Mouse (Mus musculus): Measurements from ENCODE around the gene Rhoa. TPM values are rescaled to one million over a fixed set of nuclear protein-coding genes. Genes with fewer than 3 reads are reported as not detected.

The Rhoa gene
- polyA plus RNA-seq, 1 experiment from 2014 or later = 385 TPM

GRCm38 (mm10) chr9:108338886-108339781, 33.2 kb downstream of the Rhoa start, which contains the start of gene Gpx1:
Gene Gpx1 (plus strand): TSS chr9:108338903.
- under 1% methylated on average over 49 of the region's 49 CpGs for WGBS
- Histone ChIP-seq H3K4me3 (peak within 1 kb of the TSS; percentile 86), H3K27ac (peak within 1 kb of the TSS; percentile 94), H3K9me3 (no peaks in the 10 kb centered on the region), H3K27me3 (ENCODE audit: insufficient read depth, poor library complexity, severe bottlenecking) (no peaks in the 10 kb centered on the region), H3K4me1 (replicated peaks) (peaks cover 30% of the 10 kb centered on the region), H3K36me3 (peaks cover 44% of the 10 kb centered on the region)
- peak; percentile 92 for DNase-seq (ENCODE audit: low spot score)

GRCm38 (mm10) chr9:108339886-108340257, 33.9 kb downstream of the Rhoa start:
- Histone ChIP-seq H3K27ac (peak overlapping the region; percentile 94), H3K27me3 (ENCODE audit: insufficient read depth, poor library complexity, severe bottlenecking) (no peaks in the 10 kb centered on the region), H3K4me3 (peak overlapping the region; percentile 86), H3K9me3 (no peaks in the 10 kb centered on the region), H3K36me3 (peaks cover 37% of the 10 kb centered on the region), H3K4me1 (replicated peaks) (peaks cover 30% of the 10 kb centered on the region)
- no peak for DNase-seq (ENCODE audit: low spot score)
- 20% methylated on average over 20 of the region's 20 CpGs for WGBS

- peak overlapping the region; percentile 94 for H3K27ac ChIP-seq
- 66% methylated on average over 10 of the region's 10 CpGs for WGBS
- no peak for DNase-seq (ENCODE audit: low spot score)
Observed at GRCm38 (mm10) chr9:108340258-108341138, 34.6 kb downstream of the Rhoa start.

GRCm38 (mm10) chr9:108341139-108341475, 35.2 kb downstream of the Rhoa start:
- Histone ChIP-seq H3K4me3 (no peak overlapping the region), H3K27me3 (ENCODE audit: insufficient read depth, poor library complexity, severe bottlenecking) (no peaks in the 10 kb centered on the region), H3K9me3 (no peaks in the 10 kb centered on the region), H3K36me3 (peaks cover 25% of the 10 kb centered on the region), H3K27ac (0 out of 2 replicates have a peak overlapping the region, but pooled peaks have one; percentile 30), H3K4me1 (replicated peaks) (peaks cover 30% of the 10 kb centered on the region)
- no peak for DNase-seq (ENCODE audit: low spot score)
- 92% methylated on average over 5 of the region's 5 CpGs for WGBS

More at GRCm38 (mm10) chr9:108340258-108341138, 34.6 kb downstream of the Rhoa start:
- Histone ChIP-seq H3K4me3 (peak overlapping the region; percentile 86), H3K27me3 (ENCODE audit: insufficient read depth, poor library complexity, severe bottlenecking) (no peaks in the 10 kb centered on the region), H3K36me3 (peaks cover 31% of the 10 kb centered on the region), H3K9me3 (no peaks in the 10 kb centered on the region), H3K4me1 (replicated peaks) (peaks cover 30% of the 10 kb centered on the region)

- Histone ChIP-seq H3K36me3 (peaks cover 19% of the 10 kb centered on the region), H3K9me3 (no peaks in the 10 kb centered on the region)
- DNase-seq (ENCODE audit: low spot score) = no peak
Observed at GRCm38 (mm10) chr9:108341801-108342200, 35.9 kb downstream of the Rhoa start.

GRCm38 (mm10) chr9:108342301-108342831, 36.4 kb downstream of the Rhoa start:
- Histone ChIP-seq H3K27ac (0 out of 2 replicates have a peak overlapping the region, but pooled peaks have one; percentile 12), H3K9me3 (no peaks in the 10 kb centered on the region)

More at GRCm38 (mm10) chr9:108341801-108342200, 35.9 kb downstream of the Rhoa start:
- Histone ChIP-seq H3K27me3 (ENCODE audit: insufficient read depth, poor library complexity, severe bottlenecking) (no peaks in the 10 kb centered on the region), H3K4me1 (replicated peaks) (peaks cover 33% of the 10 kb centered on the region), H3K4me3 (no peak overlapping the region), H3K27ac (peak overlapping the region; percentile 12; the same call in 1 of the 2 replicates)

GRCm38 (mm10) chr9:108343331-108343730, 37.4 kb downstream of the Rhoa start:
- DNase-seq (ENCODE audit: low spot score) = no peak
- Histone ChIP-seq H3K4me1 (replicated peaks) (peaks cover 40% of the 10 kb centered on the region), H3K27me3 (ENCODE audit: insufficient read depth, poor library complexity, severe bottlenecking) (no peaks in the 10 kb centered on the region), H3K4me3 (no peak overlapping the region), H3K27ac (no peak overlapping the region; the same call in 1 of the 2 replicates), H3K36me3 (peaks cover 12% of the 10 kb centered on the region), H3K9me3 (no peaks in the 10 kb centered on the region)
- WGBS = 83% methylated on average over 3 of the region's 3 CpGs

More at GRCm38 (mm10) chr9:108342301-108342831, 36.4 kb downstream of the Rhoa start:
- Histone ChIP-seq H3K27me3 (ENCODE audit: insufficient read depth, poor library complexity, severe bottlenecking) (no peaks in the 10 kb centered on the region), H3K36me3 (peaks cover 19% of the 10 kb centered on the region), H3K4me1 (replicated peaks) (peaks cover 39% of the 10 kb centered on the region), H3K4me3 (no peak overlapping the region)
- no peak for DNase-seq (ENCODE audit: low spot score)
- 63% methylated on average over 5 of the region's 5 CpGs for WGBS

GRCm38 (mm10) chr9:108343835-108344234, 37.9 kb downstream of the Rhoa start:
- Histone ChIP-seq H3K4me3 (no peak overlapping the region), H3K27ac (no peak overlapping the region), H3K27me3 (ENCODE audit: insufficient read depth, poor library complexity, severe bottlenecking) (no peaks in the 10 kb centered on the region), H3K36me3 (peaks cover 10% of the 10 kb centered on the region), H3K4me1 (replicated peaks) (peaks cover 40% of the 10 kb centered on the region), H3K9me3 (no peaks in the 10 kb centered on the region)
- 91% methylated on average over 1 of the region's 1 CpGs for WGBS
- DNase-seq (ENCODE audit: low spot score) = no peak

GRCm38 (mm10) chr9:108344471-108344870, 38.5 kb downstream of the Rhoa start:
- no peaks in the 10 kb centered on the region for H3K9me3 ChIP-seq
- 74% methylated on average over 4 of the region's 4 CpGs for WGBS
- peaks cover 45% of the 10 kb centered on the region for H3K4me1 ChIP-seq (replicated peaks)
- peaks cover 10% of the 10 kb centered on the region for H3K36me3 ChIP-seq
- H3K4me3 ChIP-seq = no peak overlapping the region
- DNase-seq (ENCODE audit: low spot score) = no peak
- H3K27ac ChIP-seq = no peak overlapping the region
- no peaks in the 10 kb centered on the region for H3K27me3 ChIP-seq (ENCODE audit: insufficient read depth, poor library complexity, severe bottlenecking)

GRCm38 (mm10) chr9:108347024-108347423, 41.1 kb downstream of the Rhoa start:
- Histone ChIP-seq H3K4me1 (replicated peaks) (peaks cover 26% of the 10 kb centered on the region), H3K27me3 (ENCODE audit: insufficient read depth, poor library complexity, severe bottlenecking) (no peaks in the 10 kb centered on the region), H3K4me3 (peak overlapping the region; percentile 95), H3K27ac (peak overlapping the region; percentile 97), H3K36me3 (peaks cover 25% of the 10 kb centered on the region), H3K9me3 (no peaks in the 10 kb centered on the region)
- WGBS = 8% methylated on average over 11 of the region's 11 CpGs
- DNase-seq (ENCODE audit: low spot score) = no peak

GRCm38 (mm10) chr9:108347540-108348289, 41.8 kb downstream of the Rhoa start, which contains the start of gene Usp4:
Gene Usp4 (plus strand): TSS chr9:108347853.
- Histone ChIP-seq H3K27ac (peak within 1 kb of the TSS; percentile 97), H3K9me3 (no peaks in the 10 kb centered on the region), H3K36me3 (peaks cover 32% of the 10 kb centered on the region), H3K4me3 (peak within 1 kb of the TSS; percentile 95), H3K27me3 (ENCODE audit: insufficient read depth, poor library complexity, severe bottlenecking) (no peaks in the 10 kb centered on the region), H3K4me1 (replicated peaks) (peaks cover 23% of the 10 kb centered on the region)
- peak; percentile 91 for DNase-seq (ENCODE audit: low spot score)
- WGBS = under 1% methylated on average over 74 of the region's 75 CpGs

GRCm38 (mm10) chr9:108348290-108348680, 42.4 kb downstream of the Rhoa start:
- WGBS = 11% methylated on average over 14 of the region's 14 CpGs
- no peak for DNase-seq (ENCODE audit: low spot score)
- Histone ChIP-seq H3K4me1 (replicated peaks) (peaks cover 23% of the 10 kb centered on the region), H3K9me3 (no peaks in the 10 kb centered on the region), H3K27me3 (ENCODE audit: insufficient read depth, poor library complexity, severe bottlenecking) (no peaks in the 10 kb centered on the region), H3K27ac (peak overlapping the region; percentile 97), H3K36me3 (peaks cover 37% of the 10 kb centered on the region), H3K4me3 (peak overlapping the region; percentile 95)
